Mouse (Mus musculus) gastrocnemius, adult 18-20 months (tissue): ENCODE measurements around the gene Nfia. TPM values are rescaled to one million over a fixed set of nuclear protein-coding genes. Genes with fewer than 3 reads are reported as not detected.
A peak's percentile ranks its signal among the peaks of the same experiment; 100 is the strongest.

Experiments
- DNase-seq: peaks from one replicate; pipeline ENCODE4 v3.0.0; 2021; ENCODE audit warnings: low spot score
- total RNA-seq, 2 experiments: library from RNA; stranded (reverse); gene quantifications; 2 replicates each; pipeline ENCODE4 v1.2.3; 2021

The Nfia gene
- total RNA-seq, 2 experiments from 2014 or later = 56.3 to 56.9 TPM

- no peak for DNase-seq
Observed at GRCm38 (mm10) chr4:97765341-97766020, 7.1 kb upstream of the Nfia start.

DNA sequence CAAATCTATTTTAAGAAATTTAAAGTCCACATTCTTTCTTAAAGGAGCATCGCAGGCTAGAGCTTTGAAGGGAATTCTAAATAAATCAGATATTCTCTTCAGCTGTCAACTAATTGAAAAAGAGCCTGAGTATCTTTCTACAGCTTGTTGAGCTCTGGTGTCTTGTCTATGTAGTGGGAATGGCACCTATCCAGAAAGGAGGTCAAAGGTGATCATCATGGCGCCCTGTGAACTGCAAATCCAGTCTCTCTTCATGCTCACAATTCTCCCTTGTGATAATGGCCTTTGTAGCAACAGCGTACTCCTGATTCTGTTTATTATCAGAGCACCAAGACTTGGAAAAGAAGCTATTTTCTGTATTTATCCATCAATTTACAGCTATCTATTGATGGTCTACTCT lies 6.4 kb upstream of the Nfia start:
- DNase-seq = no peak

DNA sequence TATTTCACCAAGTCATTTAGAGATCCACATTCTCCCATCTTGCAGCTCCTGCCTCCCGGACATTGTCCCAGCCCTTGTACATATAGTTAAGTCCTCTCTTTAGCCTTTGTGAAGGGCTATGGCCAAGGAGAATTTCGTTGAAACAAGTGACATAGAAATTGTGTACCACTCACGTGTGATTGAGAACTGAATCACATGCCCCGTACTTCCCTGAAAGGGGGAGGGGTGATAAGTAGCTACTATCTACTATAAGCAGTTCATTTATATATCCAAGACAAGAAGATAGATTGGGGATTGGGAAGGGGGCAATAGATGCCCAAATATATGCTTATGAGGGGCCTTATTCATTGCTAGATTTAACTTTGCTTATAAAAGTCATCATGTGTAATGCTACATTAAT lies 5.5 kb upstream of the Nfia start:
- no peak for DNase-seq

DNA sequence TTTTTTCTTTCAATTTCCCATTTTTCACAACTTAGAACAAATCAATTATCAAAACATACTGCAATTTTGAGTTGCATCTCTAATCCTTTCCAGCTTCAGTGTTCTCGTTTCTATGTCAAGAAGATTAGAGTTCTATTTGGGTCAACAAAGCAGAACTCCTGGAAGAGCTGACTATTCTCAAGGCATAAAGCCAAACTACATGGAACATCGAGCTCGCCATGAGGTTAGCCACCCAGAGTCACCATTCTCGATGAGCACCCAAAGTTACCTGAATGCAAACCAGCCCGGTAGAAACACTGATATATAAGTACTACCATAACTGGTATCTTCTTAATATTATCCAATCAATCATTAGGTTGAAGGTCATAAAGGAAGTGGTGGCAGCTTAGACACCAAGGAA lies 5.0 kb upstream of the Nfia start:
- no peak for DNase-seq

DNA sequence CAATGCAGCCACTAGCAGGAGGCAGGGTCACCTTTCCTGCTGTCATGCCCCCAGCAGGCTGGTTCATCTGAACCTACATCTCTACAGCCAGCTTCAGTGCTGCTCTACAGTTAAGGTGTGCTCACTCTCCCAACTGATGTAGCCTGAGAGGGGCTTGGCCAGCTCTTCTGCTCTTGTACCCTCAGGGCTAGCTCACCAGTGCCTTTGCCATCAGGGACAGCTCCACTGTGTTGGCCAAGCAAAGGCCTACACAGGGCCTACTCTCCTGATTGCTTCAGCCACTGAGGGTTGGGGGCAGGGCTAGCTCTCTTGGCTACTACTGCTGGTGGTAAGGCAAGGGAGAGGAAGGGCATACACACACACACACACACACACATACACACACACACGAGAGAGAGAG lies 2.7 kb upstream of the Nfia start:
- DNase-seq = no peak

DNA sequence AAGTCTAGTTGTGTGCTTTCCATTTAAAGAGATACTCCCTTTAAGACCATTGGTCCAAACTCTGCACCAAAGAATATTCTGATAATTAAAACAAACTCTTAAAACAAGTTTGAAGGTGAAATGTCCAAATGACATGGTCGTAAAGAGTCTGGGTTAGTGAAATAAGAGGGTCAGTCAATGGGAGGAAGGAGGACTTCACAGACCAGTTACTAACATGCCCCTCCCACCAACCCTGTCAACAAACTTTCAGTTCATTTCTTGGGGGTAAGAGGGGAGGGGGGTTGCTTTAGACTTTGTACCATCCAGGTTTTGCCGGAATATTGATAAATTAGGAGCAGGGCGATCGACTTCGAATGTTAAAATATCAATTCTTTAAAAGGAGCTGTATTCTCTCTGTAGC lies 1.1 kb upstream of the Nfia start:
- no peak for DNase-seq

DNA sequence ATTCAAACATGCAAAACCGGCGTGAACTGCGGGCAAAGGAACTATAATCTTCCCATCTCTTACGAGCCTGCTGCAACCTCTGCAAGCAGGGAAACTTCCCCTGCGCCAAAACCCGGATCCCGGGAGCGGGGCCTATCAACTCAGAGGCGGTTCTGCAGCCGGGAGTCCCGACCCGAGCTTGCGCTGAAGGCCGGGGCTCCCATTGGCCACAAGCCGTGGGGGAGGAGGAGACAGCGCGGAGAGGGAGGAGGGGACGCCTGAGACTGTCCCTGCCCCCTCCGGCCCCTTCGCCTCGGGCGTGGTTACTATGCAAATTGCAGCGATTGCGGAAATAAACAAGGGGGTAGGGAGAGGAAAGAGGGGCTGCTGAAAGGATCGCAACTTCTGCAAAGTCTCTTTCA lies 450 bp upstream of the Nfia start:
- DNase-seq = peak; percentile 99

GRCm38 (mm10) chr4:97773110-97773593 lies 618 bp downstream of the Nfia start:
- DNase-seq = peak; percentile 99

- DNase-seq = no peak
Observed at GRCm38 (mm10) chr4:97773791-97774190, 1.3 kb downstream of the Nfia start.

- DNase-seq = no peak
Observed at GRCm38 (mm10) chr4:97774446-97774950, 2.0 kb downstream of the Nfia start.

DNA sequence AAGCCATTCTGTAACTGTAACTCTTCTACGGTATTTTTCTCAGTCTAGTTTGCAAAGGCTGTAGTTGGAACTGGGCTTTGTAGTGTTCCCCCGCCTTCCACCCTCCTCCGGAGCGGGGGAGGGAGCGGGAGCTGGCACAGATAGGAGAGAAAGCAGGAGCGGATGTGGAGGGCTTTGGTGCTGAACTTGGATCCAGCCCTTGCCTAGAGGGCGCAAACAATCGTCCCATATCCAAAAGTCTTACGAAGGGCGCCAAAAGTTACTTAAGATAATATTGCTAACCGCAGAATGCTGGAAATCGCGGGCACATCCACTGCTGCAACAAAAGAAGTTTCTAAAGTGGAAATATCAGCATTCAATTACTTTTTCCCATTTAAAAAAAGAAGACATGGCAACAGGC lies 2.5 kb downstream of the Nfia start:
- DNase-seq = peak; percentile 81

DNA sequence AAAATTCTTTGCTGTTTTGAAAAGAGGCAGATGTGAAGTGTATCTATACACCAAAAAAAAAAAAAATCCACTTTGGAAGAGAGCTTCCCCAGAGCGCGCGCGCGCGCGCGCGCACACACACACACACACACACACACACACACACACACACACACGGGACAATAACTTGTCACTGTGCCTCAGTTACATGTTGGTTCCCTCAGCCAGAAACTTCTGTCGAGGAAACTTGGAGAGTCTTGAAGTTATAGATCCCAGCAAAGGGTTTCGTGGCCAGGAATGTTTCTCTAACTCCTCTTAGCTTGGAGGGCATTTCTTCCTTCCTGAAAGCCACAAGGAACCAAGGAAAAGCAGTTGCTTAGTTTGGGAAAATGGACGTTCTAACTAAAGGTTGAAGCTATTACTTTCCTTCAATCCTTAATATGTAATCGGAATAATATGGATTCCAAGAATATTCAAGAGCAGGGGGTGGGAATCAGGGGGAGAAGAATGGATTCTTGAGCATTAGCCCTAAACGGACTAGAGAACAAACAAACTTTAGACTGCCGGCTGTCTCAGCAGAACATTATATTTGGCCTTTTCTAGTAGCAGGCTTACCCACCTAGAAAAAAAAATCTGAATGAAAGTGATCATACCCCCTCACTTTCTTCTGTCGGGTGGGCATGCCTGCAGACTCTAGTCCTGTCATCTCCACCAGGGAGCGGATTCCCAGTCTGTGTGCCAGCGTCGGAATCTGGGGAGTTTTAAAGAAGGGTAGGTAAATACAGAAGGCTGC lies 3.1 kb downstream of the Nfia start:
- no peak for DNase-seq

GRCm38 (mm10) chr4:97776388-97777080 lies 4.0 kb downstream of the Nfia start:
- no peak for DNase-seq

GRCm38 (mm10) chr4:97777081-97777705 lies 4.7 kb downstream of the Nfia start:
- DNase-seq = peak; percentile 60

GRCm38 (mm10) chr4:97777706-97778176 lies 5.2 kb downstream of the Nfia start, which contains the start of gene E130114P18Rik:
Gene E130114P18Rik (minus strand): TSS chr4:97778078.
- DNase-seq = peak; percentile 76

GRCm38 (mm10) chr4:97778211-97779002 lies 5.9 kb downstream of the Nfia start:
- DNase-seq = no peak

DNA sequence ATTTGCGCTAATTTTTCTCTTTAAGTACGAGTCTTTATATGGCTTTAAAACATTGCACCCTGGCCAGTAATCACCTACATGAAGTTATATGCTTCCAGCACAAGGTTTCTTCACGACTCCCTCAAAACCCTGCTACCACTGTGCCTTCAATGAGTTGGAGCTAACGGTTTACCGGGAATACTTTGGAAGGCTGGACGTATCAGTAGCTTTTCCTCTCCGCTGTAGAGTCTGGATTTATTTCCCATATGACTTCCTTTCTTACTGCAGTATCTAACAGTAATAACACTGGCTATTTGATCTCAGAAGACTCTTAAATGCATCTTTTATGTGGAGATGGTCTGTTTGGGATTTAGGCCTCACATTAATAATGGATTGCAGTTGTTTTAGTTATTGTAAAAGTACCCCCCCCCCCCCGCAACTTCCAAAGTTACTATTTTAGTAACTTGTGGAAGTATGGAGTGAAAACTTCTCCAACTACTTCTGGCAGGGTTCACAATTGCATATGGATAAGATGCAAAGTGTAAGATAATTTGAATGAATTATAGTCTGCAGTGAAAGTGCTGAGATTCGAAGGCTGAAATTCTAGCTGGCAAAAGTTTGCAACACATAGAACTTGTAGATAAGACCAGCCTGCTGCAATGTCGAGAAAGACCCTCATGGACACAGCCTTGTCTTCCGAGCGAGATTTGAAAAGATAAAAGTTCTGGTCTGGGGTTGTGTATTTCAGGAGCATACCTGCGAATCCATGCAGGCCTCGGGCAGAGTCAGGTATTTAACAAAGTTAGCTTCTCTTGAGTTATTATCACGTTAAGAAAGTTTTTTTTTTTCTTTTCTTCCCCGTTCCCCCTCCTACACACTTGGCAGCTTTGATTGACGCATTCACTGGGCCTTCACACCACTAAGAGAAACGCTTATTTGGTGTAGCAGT lies 6.7 kb downstream of the Nfia start:
- DNase-seq = no peak

GRCm38 (mm10) chr4:97780024-97780423 lies 7.5 kb downstream of the Nfia start:
- DNase-seq = no peak

DNA sequence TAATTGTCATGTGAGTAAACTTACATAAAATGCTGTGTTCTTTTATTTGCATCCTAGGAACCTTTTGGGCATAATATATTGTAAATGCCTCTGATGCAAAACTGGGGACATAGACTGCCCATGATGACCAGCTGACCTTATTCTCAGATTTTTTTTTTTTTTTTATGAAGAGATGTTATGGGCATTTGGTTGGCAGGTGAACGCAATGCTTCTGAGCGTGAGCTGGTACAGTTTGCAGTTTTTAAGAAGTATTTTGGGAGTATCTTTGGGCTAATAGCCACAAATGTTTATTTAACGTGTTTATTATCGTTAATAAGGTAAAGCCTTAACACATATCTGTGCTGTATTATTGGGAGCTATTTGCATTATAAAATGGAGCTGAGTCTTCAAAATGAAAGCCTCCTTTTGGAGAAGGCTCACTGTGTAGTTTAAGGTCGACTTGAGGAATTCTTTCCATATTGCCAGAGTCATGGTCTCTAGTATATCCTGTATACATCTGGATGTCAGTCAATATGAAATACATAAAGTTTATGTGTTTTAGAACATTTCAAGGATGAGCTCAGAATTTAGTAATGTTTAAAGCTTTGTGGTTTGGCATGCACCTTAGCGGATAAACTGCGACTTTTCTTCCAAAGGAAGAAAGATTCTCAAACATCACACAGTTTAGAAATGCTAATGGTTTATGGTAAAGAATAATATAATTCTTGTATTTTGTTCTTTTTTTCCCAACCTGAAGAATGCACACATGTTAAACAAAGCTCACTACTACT lies 8.3 kb downstream of the Nfia start:
- DNase-seq = no peak
